Mouse (Mus musculus) heart, postnatal 14 days (tissue): ENCODE results near the gene Cyp2g1. TPM values are rescaled to one million over a fixed set of nuclear protein-coding genes. Genes with fewer than 3 reads are reported as not detected.
"Not testable (repeated sequence)": the region's sequence is repeated elsewhere in the genome, so short reads cannot be mapped to it uniquely, and the experiment has no call there.

Source experiments
- DNase-seq, 2 experiments: peaks; one replicate each; pipeline ENCODE4 v3.0.0; 2021 to 2022
- intact Hi-C: fragments of 180-260 bp; cut with DNase I; formaldehyde crosslinking; loops from one replicate; pipeline ENCODE4 v1.15.1; 2025
- long read RNA-seq, 2 experiments: library from polyadenylated mRNA; stranded (forward); transcript quantifications; one replicate each; pipeline ENCODE4 v2.0.0; 2021
- total RNA-seq, 2 experiments: library from RNA; stranded (reverse); gene quantifications; 2 replicates each; pipeline ENCODE4 v1.2.3; 2021

The Cyp2g1 gene
- total RNA-seq = not detected
- long read RNA-seq, experiment 1 = 0 reads
- long read RNA-seq, experiment 2 = 0 reads

DNA sequence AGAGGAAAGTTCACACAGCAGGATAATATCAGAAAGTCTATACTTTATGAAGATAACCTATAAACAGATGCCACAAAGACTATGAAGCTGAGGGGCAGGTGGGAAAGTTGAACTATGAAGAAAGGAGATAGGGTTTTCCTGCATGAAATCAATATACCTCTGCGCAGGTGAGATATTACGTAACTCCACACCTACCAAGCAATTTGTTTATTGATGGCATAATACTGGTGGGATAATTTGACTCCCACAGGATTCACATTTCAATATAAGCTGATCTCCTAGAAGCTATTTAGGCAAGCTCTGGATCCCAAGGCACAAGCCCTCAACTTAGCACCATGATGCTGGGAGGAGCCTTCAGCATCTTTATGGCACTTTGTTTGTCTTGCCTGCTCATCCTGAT lies at the start of gene Cyp2g1:
Gene Cyp2g1 (plus strand): TSS at position 301 of the 400 bp plus-strand sequence.
- no peak for DNase-seq
- intact Hi-C loops = no loop called here

- intact Hi-C loops = no loop called here
- peak in 1 of 2 experiments; percentile 8 for DNase-seq
These were observed 41.6 kb upstream of the Cyp2g1 start for GRCm38 (mm10) chr7:26767084-26767483.

DNA sequence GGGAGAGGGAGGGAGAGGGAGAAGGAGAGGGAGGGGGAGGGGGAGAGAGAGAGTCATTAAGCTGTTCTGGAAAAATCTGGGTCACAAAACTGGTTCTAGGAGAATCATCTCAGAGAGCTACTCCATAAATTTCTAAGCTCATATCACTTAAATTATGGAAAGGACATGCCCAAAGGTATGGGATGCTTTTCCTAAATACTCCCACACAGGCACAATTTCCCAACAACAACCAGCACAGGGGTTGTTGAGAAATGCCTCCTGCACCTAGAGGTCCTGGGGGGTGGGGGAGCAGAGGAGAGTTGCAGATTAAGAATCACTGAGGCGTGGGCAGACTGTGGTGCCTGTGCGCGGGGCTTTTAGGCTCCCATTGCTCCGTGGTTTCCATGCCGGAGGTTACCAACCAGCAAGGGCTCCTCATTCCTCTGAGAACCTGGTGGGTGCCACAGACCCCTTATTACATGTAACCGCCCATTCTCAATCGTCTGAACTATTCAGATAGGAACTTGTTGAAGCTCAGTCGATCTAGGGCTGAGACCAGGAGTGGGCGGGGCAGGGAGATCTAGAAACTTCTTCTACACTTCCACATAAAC lies 38.7 kb upstream of the Cyp2g1 start:
- DNase-seq = no peak
- intact Hi-C loops = loop anchor here (10.0 kb wide), 1 partner anchor 355 kb away; no protein-coding TSS in a partner anchor

GRCm38 (mm10) chr7:26772866-26773586 lies 35.7 kb upstream of the Cyp2g1 start:
- intact Hi-C loops = loop anchor here (10.0 kb wide), 1 partner anchor 352 kb away; no protein-coding TSS in a partner anchor

GRCm38 (mm10) chr7:26775866-26776265 lies 32.8 kb upstream of the Cyp2g1 start:
- intact Hi-C loops = loop anchor here (5.0 to 10.0 kb wide), 2 partner anchors 349 to 501 kb away; no protein-coding TSS in a partner anchor

More at GRCm38 (mm10) chr7:26772866-26773586, 35.7 kb upstream of the Cyp2g1 start:
- DNase-seq = no peak

DNA sequence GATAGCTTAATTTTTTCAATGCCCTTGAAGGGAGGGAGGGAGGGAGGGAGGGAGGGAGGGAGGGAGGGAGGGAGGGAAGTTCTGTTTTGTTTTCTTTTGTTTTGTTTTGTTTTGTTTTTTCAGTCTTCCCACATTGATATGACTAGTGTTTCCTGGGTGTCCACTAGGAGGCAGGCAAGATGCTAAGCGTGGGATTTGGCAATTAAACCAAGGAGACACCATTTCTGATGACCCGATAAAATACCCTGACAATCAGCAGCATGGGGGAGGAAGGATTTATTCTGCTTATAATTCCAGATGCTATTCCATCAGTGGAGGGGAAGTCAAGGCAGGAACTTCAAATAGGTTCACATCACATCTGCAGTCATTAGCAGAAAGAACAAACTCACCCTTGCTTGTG lies 30.9 kb upstream of the Cyp2g1 start:
- intact Hi-C loops = loop anchor here (5.0 to 10.0 kb wide), 2 partner anchors 347 to 499 kb away; no protein-coding TSS in a partner anchor
- DNase-seq = no peak

More at GRCm38 (mm10) chr7:26775866-26776265, 32.8 kb upstream of the Cyp2g1 start:
- no peak for DNase-seq

DNA sequence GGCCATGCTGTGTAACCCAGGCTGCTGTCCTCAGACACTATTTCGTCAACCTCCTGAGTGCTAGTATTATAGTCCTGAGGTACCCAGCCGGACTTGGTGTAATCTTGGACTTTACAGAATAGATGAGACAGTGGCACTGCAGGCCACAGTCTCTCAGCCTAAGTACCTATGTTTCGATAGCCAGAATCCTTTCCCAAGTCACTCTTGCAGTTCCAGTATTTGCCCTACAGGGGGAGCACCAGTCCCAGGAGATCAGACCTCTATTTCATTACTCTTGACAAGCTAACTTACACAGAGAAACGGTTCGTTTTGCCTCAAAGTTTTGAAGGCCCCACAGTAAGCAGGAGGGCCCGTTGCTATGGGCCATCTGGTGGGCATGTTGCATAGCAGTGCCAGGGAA lies 30.2 kb upstream of the Cyp2g1 start:
- peak in 1 of 2 experiments; percentile 36 for DNase-seq
- intact Hi-C loops = loop anchor here (5.0 to 10.0 kb wide), 2 partner anchors 346 to 499 kb away; no protein-coding TSS in a partner anchor

GRCm38 (mm10) chr7:26779799-26780416 lies 28.8 kb upstream of the Cyp2g1 start:
- intact Hi-C loops = loop anchor here (5.0 to 10.0 kb wide), 2 partner anchors 345 to 497 kb away; no protein-coding TSS in a partner anchor
- DNase-seq = no peak

DNA sequence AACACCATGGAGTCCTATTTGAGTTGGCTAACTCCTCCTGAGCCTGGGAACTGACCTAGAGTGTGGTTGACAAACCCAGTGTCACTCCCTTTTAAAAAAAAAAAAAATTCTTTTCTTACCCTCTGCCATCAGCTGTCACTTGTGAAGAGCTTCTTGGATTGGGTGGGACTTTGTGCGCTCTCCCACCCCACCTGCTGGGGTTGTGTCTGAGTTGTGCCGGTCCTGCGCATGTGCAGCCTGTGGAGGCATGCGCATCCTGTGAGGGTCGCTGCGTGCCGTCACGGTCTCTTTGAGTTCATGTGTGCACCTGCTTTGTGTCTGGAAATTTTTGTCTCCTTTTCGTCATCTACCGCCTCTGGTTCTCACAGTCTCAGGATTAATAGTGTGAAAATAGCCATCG lies 28.2 kb upstream of the Cyp2g1 start:
- DNase-seq = no peak
- intact Hi-C loops = no loop called here

DNA sequence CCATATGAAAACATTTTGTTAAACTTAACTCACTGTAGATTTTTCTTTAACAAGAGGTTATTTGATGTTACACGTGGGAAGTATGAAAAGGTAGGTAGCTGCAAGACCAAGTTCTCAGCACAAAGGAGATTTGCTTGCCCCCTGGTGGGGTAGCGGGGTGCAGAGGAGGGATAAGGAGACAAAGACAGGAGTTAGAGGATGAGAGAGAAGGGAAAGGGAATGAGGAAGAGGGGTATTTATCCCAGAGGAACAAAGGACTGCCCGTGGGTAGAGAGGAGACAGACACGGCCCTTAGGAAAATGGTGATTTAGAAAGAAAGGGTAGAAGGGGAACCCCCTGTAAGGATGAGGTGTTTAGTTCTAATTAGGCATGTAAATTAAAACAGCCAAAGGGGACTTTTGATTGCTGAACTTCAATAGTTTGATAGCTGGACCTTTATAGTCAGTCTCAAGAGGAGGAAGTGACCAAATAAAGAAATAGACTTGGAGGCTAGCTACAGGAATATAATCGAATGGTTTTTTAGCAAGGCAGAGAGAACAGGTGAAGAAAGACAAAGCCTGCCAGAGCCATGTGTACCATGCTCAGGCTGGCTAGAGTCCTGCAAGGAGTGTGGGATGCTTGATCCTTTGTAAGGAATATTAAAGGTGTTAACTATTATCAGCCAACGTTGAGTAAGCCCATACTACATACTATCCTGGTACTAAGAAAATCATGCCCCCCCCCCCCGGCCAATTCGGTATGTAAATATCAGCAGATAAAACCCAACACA lies 27.5 kb upstream of the Cyp2g1 start:
- intact Hi-C loops = no loop called here

DNA sequence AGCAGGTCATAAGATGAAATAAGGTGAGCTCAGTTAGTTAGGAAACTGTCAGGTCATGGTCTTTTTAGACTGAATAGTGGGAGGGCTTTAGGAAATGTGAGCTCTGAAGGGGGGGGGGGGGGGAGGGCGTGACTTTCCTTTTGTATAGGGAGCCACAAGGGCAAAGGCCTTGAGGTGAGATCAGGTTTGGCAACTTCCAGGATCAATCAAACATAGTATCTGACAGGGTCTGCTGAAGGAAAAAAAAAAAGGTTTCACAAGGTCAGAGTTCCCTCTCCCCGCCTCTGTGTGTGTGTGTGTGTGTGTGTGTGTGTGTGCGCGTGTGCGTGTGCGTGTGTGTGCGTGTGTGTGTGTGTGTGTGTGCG lies 26.9 kb upstream of the Cyp2g1 start:
- intact Hi-C loops = no loop called here
- no peak for DNase-seq

More for the DNA sequence above, 27.5 kb upstream of the Cyp2g1 start:
- no peak for DNase-seq

DNA sequence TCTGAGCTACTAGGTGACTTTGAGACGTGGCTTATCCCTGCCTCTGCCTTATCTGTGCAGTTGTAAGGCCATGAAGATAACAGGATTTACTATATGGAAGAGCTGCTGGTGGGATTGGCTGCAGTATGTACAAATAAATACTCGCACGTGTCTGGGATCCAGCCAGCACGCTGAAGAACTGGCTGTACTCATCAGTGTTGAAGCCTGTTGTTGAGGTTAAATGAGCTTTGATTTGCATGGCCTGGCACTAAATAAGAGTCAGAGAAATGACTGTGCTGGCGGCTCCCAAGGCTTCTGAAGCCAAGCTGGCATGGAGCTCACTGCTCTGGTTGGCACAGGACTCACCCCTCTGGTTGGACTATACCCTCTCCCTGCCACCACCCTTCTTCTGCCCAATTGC lies 25.5 kb upstream of the Cyp2g1 start:
- intact Hi-C loops = no loop called here
- DNase-seq = peak in 1 of 2 experiments; percentile 9

DNA sequence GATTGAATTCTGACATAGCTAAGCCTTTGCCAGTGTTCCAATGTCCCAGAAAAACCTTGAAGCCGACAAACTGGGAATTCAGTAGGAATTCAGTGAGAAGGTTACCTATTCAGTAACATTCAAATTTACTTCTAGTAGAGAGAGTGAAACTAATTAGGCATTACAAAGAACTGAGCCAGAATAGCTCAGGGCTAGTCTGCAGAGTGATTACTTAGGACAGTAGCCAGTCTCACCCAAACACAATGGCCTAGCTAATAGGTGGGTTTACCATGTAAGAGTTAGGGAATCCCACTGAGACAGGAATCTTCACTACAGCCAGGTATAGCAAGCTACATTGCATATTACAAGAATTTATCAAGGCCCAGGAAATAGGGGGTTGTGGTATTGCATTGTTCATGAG lies 22.7 kb upstream of the Cyp2g1 start:
- intact Hi-C loops, DNase-seq: not testable (repeated sequence)

DNA sequence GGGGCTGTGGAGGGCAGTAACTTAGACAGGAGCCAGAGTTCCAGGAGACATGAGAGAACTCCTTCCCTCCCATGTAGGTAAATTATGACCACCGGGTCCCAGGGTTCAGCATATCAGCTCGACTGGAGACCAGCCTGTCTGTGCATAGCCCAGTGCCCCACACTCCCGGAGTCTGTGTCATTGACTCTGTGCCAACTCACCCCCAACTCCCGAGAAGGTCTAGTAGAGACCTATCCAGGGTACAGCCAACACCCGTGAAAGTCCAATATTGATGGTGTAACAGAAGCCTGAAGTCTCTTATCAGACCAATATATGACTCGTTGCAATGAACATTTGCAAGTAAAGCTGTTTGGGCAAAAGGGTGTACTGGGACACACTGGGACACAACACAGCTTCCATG lies 18.7 kb upstream of the Cyp2g1 start:
- intact Hi-C loops = no loop called here
- no peak for DNase-seq

- no peak for DNase-seq
- intact Hi-C loops = no loop called here
These were observed 8.6 kb upstream of the Cyp2g1 start for GRCm38 (mm10) chr7:26800104-26800503.

DNA sequence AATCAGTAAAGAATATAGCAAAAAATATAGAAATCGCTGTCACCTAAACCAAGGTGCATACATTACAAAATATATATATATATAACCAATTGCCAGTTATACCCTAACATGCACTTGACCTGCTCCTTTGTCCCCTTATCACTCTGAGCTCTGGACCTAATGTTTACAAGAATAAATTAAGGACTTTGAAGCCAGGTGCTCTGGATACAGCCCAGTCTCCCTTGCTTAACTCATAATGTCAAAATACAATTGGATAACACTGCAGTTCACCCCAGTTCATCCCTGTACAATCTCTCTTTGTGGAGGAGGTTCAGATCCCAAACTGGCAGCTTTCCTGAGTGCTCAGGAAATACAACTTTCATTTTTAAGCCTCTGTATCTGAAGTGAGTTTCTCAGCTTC lies 7.7 kb upstream of the Cyp2g1 start:
- DNase-seq = no peak
- intact Hi-C loops = no loop called here

GRCm38 (mm10) chr7:26831556-26832292 lies 23.0 kb downstream of the Cyp2g1 start:
- DNase-seq, intact Hi-C loops: not testable (repeated sequence)

DNA sequence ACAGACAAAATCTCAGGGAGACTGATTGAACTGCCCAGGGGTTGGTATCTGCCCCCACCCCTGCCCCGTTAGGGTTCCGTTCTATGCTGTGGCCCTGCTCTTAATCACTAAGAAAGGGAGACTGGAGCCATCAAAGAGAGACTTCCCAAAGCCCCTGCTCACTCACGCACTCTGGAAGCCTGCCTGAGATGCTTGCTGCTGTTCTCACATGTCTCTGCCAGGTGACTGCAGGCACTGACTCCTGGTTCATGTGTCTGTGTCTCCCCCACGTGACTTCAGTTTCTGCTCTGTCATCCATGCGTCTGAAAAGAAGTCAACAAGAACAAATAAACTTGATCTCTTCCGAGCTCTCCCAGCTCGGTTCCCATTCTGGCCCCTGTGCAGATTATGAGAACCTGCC lies 24.0 kb downstream of the Cyp2g1 start:
- DNase-seq, intact Hi-C loops: not testable (repeated sequence)

- intact Hi-C loops, DNase-seq: not testable (repeated sequence)
These were observed 26.4 kb downstream of the Cyp2g1 start, which contains the start of gene Cyp2a5 for GRCm38 (mm10) chr7:26835059-26835458. Gene Cyp2a5 (plus strand): TSS chr7:26835305.
